Mouse (Mus musculus) liver, embryonic 11.5 days (tissue): ENCODE measurements at regions not wholly inside any gene's neighbourhood (a gene's known extent, or its start where the extent isn't known, plus 50 kb on each side); places are given as distances from the start of the nearest gene placed in this dataset.

ENCODE experiments used
- ATAC-seq: fragments of 200-750 bp; cut with Nextera tagmentation; replicated peaks from 2 replicates; pipeline ENCODE4 v1.8.0; 2017; ENCODE audit warnings: moderate number of reproducible peaks, mild to moderate bottlenecking, moderate TSS enrichment, moderate library complexity; ENCODE audit not compliant: low FRiP score
- DNase-seq: peaks from one replicate; pipeline ENCODE4 v3.0.0-alpha.2; 2017; ENCODE audit warnings: low spot score
- H3K27ac ChIP-seq: fragments of 300-500 bp; sonication (generic); 2 replicates; pipeline ENCODE4 v1.5.1; 2014; ENCODE audit warnings: mild to moderate bottlenecking, low read depth, low read length, control low read depth
- H3K27me3 ChIP-seq: fragments of 300-500 bp; sonication (generic); replicated peaks from 2 replicates; pipeline ENCODE4 v1.6.1; 2014; ENCODE audit warnings: low read length, mixed read lengths; ENCODE audit not compliant: control insufficient read depth, insufficient read depth
- H3K36me3 ChIP-seq: fragments of 300-500 bp; sonication (generic); 2 replicates; pipeline ENCODE4 v1.6.1; 2014; ENCODE audit warnings: mild to moderate bottlenecking, low read length, moderate library complexity, mixed read lengths; ENCODE audit not compliant: control insufficient read depth, insufficient read depth
- H3K4me1 ChIP-seq: fragments of 300-500 bp; sonication (generic); replicated peaks from 2 replicates; pipeline ENCODE4 v1.6.1; 2014; ENCODE audit warnings: low read length, mixed read lengths; ENCODE audit not compliant: control insufficient read depth, insufficient read depth
- H3K4me2 ChIP-seq: fragments of 300-500 bp; sonication (generic); 2 replicates; pipeline ENCODE4 v1.6.1; 2014; ENCODE audit warnings: mild to moderate bottlenecking, control low read depth, moderate library complexity
- H3K4me3 ChIP-seq: fragments of 300-500 bp; sonication (generic); 2 replicates; pipeline ENCODE4 v1.5.1; 2014; ENCODE audit warnings: low read depth, low read length, control low read depth
- H3K9ac ChIP-seq: fragments of 300-500 bp; sonication (generic); 2 replicates; pipeline ENCODE4 v1.6.1; 2014; ENCODE audit warnings: low read depth, low read length, control low read depth
- H3K9me3 ChIP-seq: fragments of 300-500 bp; sonication (generic); 2 replicates; pipeline ENCODE4 v1.6.1; 2016; ENCODE audit warnings: low read length, inconsistent platforms, mixed read lengths; ENCODE audit not compliant: control insufficient read depth
- WGBS: fragments of 180-500 bp; shearing (Covaris S2); extraction: QIAGEN DNeasy Blood & Tissue Kit; methylation state at CpG from one replicate; pipeline ENCODE4 v1.1.7; 2014; 5-methylcytosine and 5-hydroxymethylcytosine counted together

DNA sequence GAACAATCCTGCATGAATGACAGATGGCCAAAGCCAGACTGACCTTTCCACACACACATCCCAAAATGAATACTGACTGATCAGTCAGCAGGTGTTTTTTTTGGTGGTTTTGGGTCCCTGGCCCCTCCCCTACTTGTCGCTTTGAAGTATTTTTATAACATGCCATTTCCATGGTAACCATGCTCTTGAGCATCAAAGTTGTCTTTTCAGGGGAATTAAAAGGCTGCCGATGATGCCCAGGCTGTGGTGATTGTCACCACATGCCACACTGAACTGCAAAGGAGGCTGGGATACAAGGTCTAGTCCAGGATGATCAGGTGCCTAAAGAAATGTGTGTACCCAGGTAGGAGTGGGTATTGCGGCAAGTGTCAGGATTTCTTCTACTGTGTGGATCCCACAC is 92.3 kb upstream of the Frmd4a start:
- H3K4me3 ChIP-seq: no peak overlapping the region
- H3K4me2 ChIP-seq: no peak overlapping the region
- no peaks in the 10 kb centered on the region for H3K9me3 ChIP-seq
- no peak overlapping the region for H3K9ac ChIP-seq
- H3K4me1 ChIP-seq: no peaks in the 10 kb centered on the region
- no peak for DNase-seq
- no peak overlapping the region for H3K27ac ChIP-seq
- ATAC-seq: no peak
- H3K36me3 ChIP-seq: no peaks in the 10 kb centered on the region
- 86% methylated on average over 3 of the region's 3 CpGs for WGBS
- no peaks in the 10 kb centered on the region for H3K27me3 ChIP-seq

DNA sequence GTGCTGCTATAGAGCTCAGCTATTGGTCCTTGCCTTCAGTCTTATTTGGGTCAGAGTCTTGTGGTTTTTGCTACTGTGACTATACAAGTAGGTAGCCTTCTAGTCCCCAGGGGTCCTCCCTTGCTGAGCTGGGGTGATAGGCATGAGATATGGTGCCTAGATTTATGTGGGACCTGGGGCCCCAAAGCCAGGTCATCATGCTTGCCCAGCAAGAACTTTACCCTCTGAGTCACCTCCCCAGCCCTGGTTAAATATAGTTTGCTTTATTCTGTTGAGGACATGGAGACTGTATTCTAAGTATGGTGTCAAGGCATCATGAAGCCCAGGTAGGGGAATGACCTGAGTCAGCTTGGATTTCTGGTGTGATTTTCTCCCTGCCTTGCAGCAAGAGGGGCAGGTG is 91.4 kb upstream of the Frmd4a start:
- no peak for ATAC-seq
- H3K9ac ChIP-seq: no peak overlapping the region
- no peak for DNase-seq
- H3K36me3 ChIP-seq: no peaks in the 10 kb centered on the region
- no peaks in the 10 kb centered on the region for H3K4me1 ChIP-seq
- no peaks in the 10 kb centered on the region for H3K27me3 ChIP-seq
- no peak overlapping the region for H3K4me2 ChIP-seq
- H3K4me3 ChIP-seq: no peak overlapping the region
- H3K27ac ChIP-seq: no peak overlapping the region
- H3K9me3 ChIP-seq: no peaks in the 10 kb centered on the region

DNA sequence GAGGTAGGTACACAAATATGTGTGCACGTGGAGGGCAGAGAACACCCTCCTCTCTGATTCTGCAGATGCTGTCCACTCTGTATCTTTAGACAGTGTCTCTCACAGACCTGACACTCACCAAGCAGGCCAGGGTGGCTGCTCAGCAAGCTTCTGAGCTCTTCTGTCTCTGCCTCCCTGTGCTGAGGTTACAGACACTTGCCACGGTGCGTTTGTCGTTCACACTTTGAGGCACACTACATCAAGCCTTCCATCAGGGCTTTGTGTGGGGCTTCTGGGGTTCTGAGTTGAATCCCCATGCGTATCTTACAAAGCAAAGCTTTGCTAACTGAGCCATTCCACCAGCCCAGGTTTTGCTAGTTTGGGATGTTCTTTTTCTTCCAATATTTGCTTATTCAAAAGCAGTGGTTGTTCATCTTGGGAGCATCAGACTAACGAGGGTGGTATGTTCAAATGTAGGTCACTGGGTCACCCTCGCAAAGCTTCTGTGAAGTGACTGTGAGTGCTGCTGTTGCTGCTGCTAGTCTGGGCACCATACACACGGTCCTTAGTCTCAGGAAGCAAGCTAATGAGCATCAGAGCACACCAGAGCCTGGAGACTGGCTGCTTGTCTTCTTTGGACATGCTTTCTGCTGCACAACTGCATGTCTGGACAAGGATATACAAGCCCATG is 90.2 kb upstream of the Frmd4a start:
- DNase-seq: no peak
- Histone ChIP-seq H3K9ac (no peak overlapping the region), H3K4me1 (no peaks in the 10 kb centered on the region), H3K4me3 (no peak overlapping the region), H3K27me3 (no peaks in the 10 kb centered on the region), H3K9me3 (no peaks in the 10 kb centered on the region), H3K4me2 (no peak overlapping the region), H3K27ac (no peak overlapping the region), H3K36me3 (no peaks in the 10 kb centered on the region)
- ATAC-seq: no peak
- 70% methylated on average over 8 of the region's 8 CpGs for WGBS

DNA sequence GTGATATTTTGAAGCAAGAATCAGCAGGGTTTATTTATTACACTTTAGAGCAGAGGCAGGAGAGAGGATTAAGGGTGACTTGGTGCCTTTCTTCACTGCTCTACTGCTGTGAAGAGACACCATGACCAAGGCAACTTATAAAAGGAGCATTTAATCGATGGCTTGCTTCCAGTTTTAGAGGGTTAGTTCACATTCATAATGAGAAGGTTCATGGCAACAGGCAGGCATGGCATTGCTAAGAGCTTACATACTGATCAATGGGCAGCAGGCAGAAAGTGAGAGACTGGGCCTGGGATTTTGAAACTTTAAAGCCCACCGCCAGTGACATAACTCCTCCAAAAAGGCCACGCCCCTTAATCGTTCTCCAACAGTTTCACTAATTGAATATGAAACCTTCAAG is 89.7 kb upstream of the Frmd4a start:
- H3K9ac ChIP-seq: no peak overlapping the region

DNA sequence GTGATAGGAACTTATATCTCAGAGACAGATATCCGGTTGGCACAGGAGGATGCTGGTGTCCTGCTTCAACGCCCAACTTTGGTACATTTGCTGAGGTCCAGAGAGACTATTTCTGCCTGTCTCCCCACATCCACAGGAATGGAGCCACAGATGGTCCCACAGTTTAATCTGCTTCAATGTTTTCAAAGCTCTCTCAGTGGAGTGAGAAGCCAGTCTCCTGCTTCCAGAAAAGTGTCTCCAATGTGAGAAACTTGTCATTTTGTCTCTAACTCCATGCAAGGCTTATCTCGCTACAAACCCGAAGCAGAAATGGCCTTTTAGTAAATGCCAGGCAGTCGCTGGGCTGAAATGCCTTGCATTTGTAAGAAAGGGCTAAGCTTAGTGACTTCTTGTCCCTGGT is 86.9 kb upstream of the Frmd4a start:
- 71% methylated on average over 5 of the region's 5 CpGs for WGBS
- Histone ChIP-seq H3K9me3 (no peaks in the 10 kb centered on the region), H3K4me1 (no peaks in the 10 kb centered on the region), H3K36me3 (no peaks in the 10 kb centered on the region), H3K9ac (no peak overlapping the region), H3K4me3 (no peak overlapping the region), H3K27me3 (no peaks in the 10 kb centered on the region), H3K4me2 (no peak overlapping the region), H3K27ac (no peak overlapping the region)
- DNase-seq: no peak
- no peak for ATAC-seq

More for the DNA sequence above, 89.7 kb upstream of the Frmd4a start:
- Histone ChIP-seq H3K4me3 (no peak overlapping the region), H3K4me1 (no peaks in the 10 kb centered on the region), H3K27ac (no peak overlapping the region), H3K27me3 (no peaks in the 10 kb centered on the region), H3K9me3 (no peaks in the 10 kb centered on the region), H3K36me3 (no peaks in the 10 kb centered on the region), H3K4me2 (no peak overlapping the region)
- DNase-seq: no peak
- no peak for ATAC-seq
- 77% methylated on average over 4 of the region's 4 CpGs for WGBS

DNA sequence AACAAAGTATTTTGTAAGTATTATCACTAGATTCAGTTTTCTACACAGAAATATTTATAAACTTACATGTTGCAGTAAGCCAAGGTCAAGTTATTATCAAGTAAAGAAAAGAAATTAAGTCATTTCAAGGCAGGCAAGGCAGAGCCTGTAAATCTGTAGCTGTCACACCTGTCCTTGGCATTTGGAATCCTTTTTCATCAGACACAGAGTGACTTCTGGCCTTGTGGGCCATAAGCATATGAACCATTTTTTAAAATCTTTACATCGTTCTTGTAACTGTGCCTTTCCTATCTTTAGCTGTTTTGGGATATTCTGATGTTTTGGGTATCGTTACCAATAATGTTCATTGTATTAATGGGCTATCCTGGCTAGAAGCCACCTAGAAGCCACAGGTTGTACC is 76.7 kb upstream of the Frmd4a start:
- Histone ChIP-seq H3K4me3 (no peak overlapping the region), H3K4me2 (no peak overlapping the region), H3K27me3 (no peaks in the 10 kb centered on the region), H3K27ac (no peak overlapping the region), H3K9ac (no peak overlapping the region), H3K4me1 (no peaks in the 10 kb centered on the region), H3K36me3 (no peaks in the 10 kb centered on the region), H3K9me3 (no peaks in the 10 kb centered on the region)
- DNase-seq (no peak), ATAC-seq (no peak)
- 78% methylated on average over 2 of the region's 2 CpGs for WGBS

DNA sequence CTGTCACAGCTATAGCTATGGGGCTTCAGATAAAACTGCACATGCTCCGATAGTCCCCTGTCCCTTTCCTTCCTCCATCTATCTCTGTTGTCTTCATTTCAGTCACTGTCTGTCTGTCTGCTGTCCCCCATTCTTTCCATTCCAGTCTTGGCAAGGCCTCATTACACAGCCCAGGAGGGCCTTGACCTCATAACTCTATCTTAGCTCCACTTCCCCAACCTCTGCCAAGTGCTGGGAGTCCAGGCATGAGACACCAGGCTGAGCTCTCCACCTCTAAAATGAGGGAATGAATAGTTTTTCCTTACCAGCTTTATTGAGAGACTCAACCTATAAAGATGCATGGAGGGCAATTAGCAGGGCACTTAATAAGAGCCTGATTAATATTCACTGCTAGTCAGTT is 76.0 kb upstream of the Frmd4a start:
- Histone ChIP-seq H3K9me3 (no peaks in the 10 kb centered on the region), H3K9ac (no peak overlapping the region), H3K36me3 (no peaks in the 10 kb centered on the region), H3K4me3 (no peak overlapping the region), H3K4me1 (no peaks in the 10 kb centered on the region), H3K27me3 (no peaks in the 10 kb centered on the region), H3K27ac (no peak overlapping the region), H3K4me2 (no peak overlapping the region)
- 91% methylated on average over 1 of the region's 1 CpGs for WGBS
- ATAC-seq (no peak), DNase-seq (no peak)

DNA sequence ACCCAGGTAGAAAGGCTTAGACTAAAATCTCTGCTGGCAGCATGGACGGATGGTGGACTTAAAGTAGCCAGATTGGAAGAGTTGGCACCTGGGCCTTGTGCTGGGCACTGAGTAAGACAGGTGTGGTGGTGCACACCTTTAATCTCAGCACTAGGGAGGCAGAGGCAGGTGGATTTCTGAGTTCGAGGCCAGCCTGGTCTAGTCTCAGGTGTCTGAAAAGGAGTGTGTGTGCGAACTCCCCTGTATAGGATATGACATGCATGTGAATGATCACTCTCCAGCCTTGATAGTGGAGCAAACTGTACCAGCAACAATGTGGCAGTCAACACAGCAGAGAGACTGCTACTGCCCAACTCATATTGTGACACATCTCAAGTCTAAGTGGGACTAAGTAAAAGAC is 70.1 kb upstream of the Frmd4a start:
- no peaks in the 10 kb centered on the region for H3K36me3 ChIP-seq
- no peaks in the 10 kb centered on the region for H3K27me3 ChIP-seq
- WGBS: 70% methylated on average over 3 of the region's 3 CpGs
- ATAC-seq (no peak), DNase-seq (peak; percentile 19)
- no peak overlapping the region for H3K27ac ChIP-seq
- no peaks in the 10 kb centered on the region for H3K9me3 ChIP-seq
- no peak overlapping the region for H3K9ac ChIP-seq
- H3K4me1 ChIP-seq: no peaks in the 10 kb centered on the region
- H3K4me2 ChIP-seq: no peak overlapping the region
- no peak overlapping the region for H3K4me3 ChIP-seq

DNA sequence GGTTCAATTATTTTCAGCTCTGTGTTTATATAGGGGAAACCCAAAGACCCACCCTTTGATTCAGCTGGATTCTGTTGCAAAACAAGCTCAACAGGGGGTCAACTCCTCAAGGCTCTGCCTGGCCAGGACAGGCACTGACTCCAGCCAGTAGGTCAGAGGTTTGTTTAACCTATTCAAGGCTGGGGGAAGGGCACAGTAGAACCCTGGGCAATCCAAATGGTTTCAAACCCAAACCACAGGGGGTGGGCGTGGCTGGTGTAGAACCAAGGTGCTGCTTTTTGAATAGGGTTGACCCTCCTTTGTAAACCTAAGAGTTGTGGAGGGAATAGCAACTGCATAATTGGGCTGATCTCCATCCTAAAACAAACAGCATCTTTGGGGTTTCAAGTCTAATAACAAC is 69.2 kb upstream of the Frmd4a start:
- Histone ChIP-seq H3K9me3 (no peaks in the 10 kb centered on the region), H3K4me3 (no peak overlapping the region), H3K4me2 (no peak overlapping the region), H3K36me3 (no peaks in the 10 kb centered on the region), H3K27me3 (no peaks in the 10 kb centered on the region), H3K9ac (no peak overlapping the region), H3K27ac (no peak overlapping the region), H3K4me1 (no peaks in the 10 kb centered on the region)
- ATAC-seq: no peak
- WGBS: 59% methylated on average over 1 of the region's 1 CpGs
- peak; percentile 20 for DNase-seq
